Comparison of ENCODE assay signal across 10 mouse cellular contexts in genomic region chr15:88535516-88535915, GRCm38 (mm10).
DNase-seq lines count a peak whose midpoint lies in the region.
"Had no signal": no experiment of that assay in that cellular context is flagged by ENCODE, and none has a peak within 500 bp of the region (broad histone marks: within the 10 kb centered on the region; RNA-seq: fewer than 3 reads in every experiment).

No protein-coding gene starts in this region.

- peak; percentile 10 for DNase-seq in cerebellum, adult 9-10 months
- no peak for DNase-seq in cerebellum, postnatal 25 days
- DNase-seq in gastrocnemius, postnatal 14 days: peak; percentile 22
- no peak for DNase-seq in gastrocnemius, adult 8-10 months (ENCODE audit: low spot score in 2 of 2)
- DNase-seq in right cerebral cortex, postnatal 14 days: peak; percentile 10
- DNase-seq in right cerebral cortex, postnatal 4 days: no peak
- DNase-seq: adrenal gland, adult 2 months; cerebellum, adult 11-12 months; embryo, embryonic 11 days; gastrocnemius, adult 2 months had no signal

- intact Hi-C loops in gastrocnemius, postnatal 14 days (cut with DNase I; ENCODE audit: low total_unique reads): no loop called here

Comparison
In these comparisons a context has a peak if more than half of its experiments do, and no peak if none do; other contexts are left out.
1. DNase-seq: peak in cerebellum, adult 9-10 months (single experiment), gastrocnemius, postnatal 14 days (single experiment) and right cerebral cortex, postnatal 14 days (single experiment); none in cerebellum, postnatal 25 days (0 of 2), gastrocnemius, adult 8-10 months (0 of 2) and right cerebral cortex, postnatal 4 days (single experiment).